14 mouse cellular contexts compared by ENCODE assay signal in the genomic region with DNA sequence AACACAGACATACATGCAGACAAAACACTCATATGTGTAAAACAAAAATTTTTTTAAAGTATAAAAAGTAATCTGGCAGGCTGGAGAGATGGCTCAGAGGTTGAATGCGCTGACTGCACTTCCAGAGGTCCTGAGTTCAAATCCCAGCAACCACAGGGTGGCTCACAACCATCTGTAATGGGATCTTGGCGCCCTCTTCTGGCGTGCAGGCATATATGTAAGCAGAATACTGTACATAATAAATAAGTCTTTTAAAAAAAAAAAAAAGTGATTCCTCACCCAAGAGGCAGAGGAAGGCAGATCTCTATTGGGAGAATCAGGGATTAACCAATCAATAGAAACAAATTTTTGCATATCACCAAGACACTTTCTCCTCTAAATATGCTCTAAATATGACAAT. TPM values are rescaled to one million over a fixed set of nuclear protein-coding genes. Genes with fewer than 3 reads are reported as not detected.
DNase-seq lines count a peak whose midpoint lies in the region; ATAC-seq and TF ChIP-seq lines count a peak whose summit lies in the region.
"Had no signal": no experiment of that assay in that cellular context is flagged by ENCODE, and none has a peak within 500 bp of the region (broad histone marks: within the 10 kb centered on the region; RNA-seq: fewer than 3 reads in every experiment).

No protein-coding gene starts in this region.

- dilution Hi-C loops in CH12.LX (cut with MboI; ENCODE audit: extremely low pct_ligation_motif_present, extremely low pct_unique_long_range_greater_than_20kb, low sequenced_read_pairs), result no loop called here

- H3K4me1 ChIP-seq in liver, embryonic 14.5 days (replicated peaks; ENCODE audit: control insufficient read depth in 2 of 2, insufficient read depth in 2 of 2, low read length in 1 of 2), result peaks cover 20 to 28% of the 10 kb centered on the region in 2 experiments
- H3K4me1 ChIP-seq in CH12.LX (ENCODE audit: control insufficient read depth in 1 of 2, insufficient read depth in 2 of 2), result peaks cover 0 to 20% of the 10 kb centered on the region in 2 experiments; a peak in 2 of 4 replicates
- no peaks in the 10 kb centered on the region for H3K4me1 ChIP-seq in bone marrow macrophage, adult 2 months (ENCODE audit: control insufficient read depth, insufficient read depth, low read length)
- H3K4me1 ChIP-seq: limb, embryonic 15.5 days had no signal

- TF ChIP-seq RAD21 in CH12.LX (IDR thresholded peaks at IDR 0.05; ENCODE audit: low read depth, low read length), result no peak

- no peak overlapping the region for H3K27ac ChIP-seq in gastrocnemius, adult 2 months
- no peak overlapping the region for H3K27ac ChIP-seq in liver, embryonic 14.5 days
- H3K27ac ChIP-seq in CH12.LX (ENCODE audit: insufficient read depth, low read depth), result no peak overlapping the region
- no peak overlapping the region for H3K27ac ChIP-seq in bone marrow macrophage, adult 2 months (ENCODE audit: insufficient read depth, low read depth, low read length)
- H3K27ac ChIP-seq: limb, embryonic 15.5 days had no signal

- ATAC-seq in liver, embryonic 14.5 days (ENCODE audit: insufficient read depth), result no peak
- ATAC-seq: inflammation-experienced regulatory T-cells, adult 6 months had no signal

- DNase-seq in gastrocnemius, adult 2 months, result no peak
- no peak for DNase-seq in gastrocnemius, postnatal 14 days
- DNase-seq in liver, embryonic 14.5 days (ENCODE audit: low read depth in 3 of 3, low spot score in 3 of 3), result no peak
- DNase-seq in liver, result no peak
- DNase-seq in CH12.LX (ENCODE audit: extremely low read depth), result peak; percentile 38
- no peak for DNase-seq in urinary bladder, postnatal 36 days (ENCODE audit: low spot score in 2 of 2)
- DNase-seq in right cerebral cortex, postnatal 4 days, result no peak
- DNase-seq: heart, postnatal 14 days had no signal

- no peaks in the 10 kb centered on the region for H3K79me2 ChIP-seq in CH12.LX (replicated peaks; ENCODE audit: control insufficient read depth, extremely low read depth, insufficient read depth, poor library complexity, severe bottlenecking)

- H3K27me3 ChIP-seq in liver, embryonic 14.5 days (ENCODE audit: control insufficient read depth, insufficient read depth, low read length), result no peaks in the 10 kb centered on the region
- no peaks in the 10 kb centered on the region for H3K27me3 ChIP-seq in CH12.LX (replicated peaks)
- H3K27me3 ChIP-seq: limb, embryonic 15.5 days had no signal

- peaks cover 52% of the 10 kb centered on the region for H3K36me3 ChIP-seq in liver, embryonic 14.5 days (replicated peaks; ENCODE audit: control insufficient read depth, insufficient read depth, low read depth)
- peaks cover 19 to 88% of the 10 kb centered on the region in 2 experiments for H3K36me3 ChIP-seq in CH12.LX (replicated peaks in 1 of 2; ENCODE audit: control insufficient read depth in 1 of 2, insufficient read depth in 1 of 2, low read length in 1 of 2)

- no peak overlapping the region for H3K4me3 ChIP-seq in gastrocnemius, adult 2 months
- H3K4me3 ChIP-seq in liver, embryonic 14.5 days (ENCODE audit: insufficient read depth in 1 of 2, low read depth in 2 of 2, low read length in 2 of 2), result no peak overlapping the region
- H3K4me3 ChIP-seq in CH12.LX (replicated peaks in 1 of 3; ENCODE audit: low read depth in 2 of 3, low read length in 2 of 3, poor library complexity in 1 of 3), result no peak overlapping the region
- H3K4me3 ChIP-seq in bone marrow macrophage, adult 2 months (ENCODE audit: insufficient read depth, low read length), result no peak overlapping the region
- H3K4me3 ChIP-seq: limb, embryonic 15.5 days had no signal

- peak; percentile 38; the same call in 1 of the 2 replicates for TF ChIP-seq CTCF in gastrocnemius, adult 2 months (IDR thresholded peaks at IDR 0.05)
- peak; percentile 65 for TF ChIP-seq CTCF in liver, embryonic 14.5 days (IDR thresholded peaks at IDR 0.05; ENCODE audit: low read depth)
- TF ChIP-seq CTCF in CH12.LX (conservative IDR thresholded peaks at IDR 0.05 in 1 of 2, IDR thresholded peaks at IDR 0.05 in 1 of 2; ENCODE audit: low read depth in 2 of 2, low read length in 2 of 2), result peak in 1 of 2 experiments; percentile 55; a peak in 2 of 4 replicates
- TF ChIP-seq CTCF in bone marrow macrophage, adult 2 months (IDR thresholded peaks at IDR 0.05; ENCODE audit: low read depth, low read length), result peak; percentile 36; the same call in 1 of the 2 replicates

- H3K4me2 ChIP-seq in liver, embryonic 14.5 days (ENCODE audit: low read depth), result no peak overlapping the region
- no peak overlapping the region for H3K4me2 ChIP-seq in CH12.LX (ENCODE audit: insufficient read depth, low read depth, poor library complexity, severe bottlenecking)
- H3K4me2 ChIP-seq: limb, embryonic 15.5 days had no signal

- no peak overlapping the region for H3K9ac ChIP-seq in liver, embryonic 14.5 days (replicated peaks)
- H3K9ac ChIP-seq in CH12.LX (ENCODE audit: insufficient read depth, low read depth), result no peak overlapping the region
- H3K9ac ChIP-seq: limb, embryonic 15.5 days had no signal

- in situ Hi-C loops in CH12.LX (cut with MboI; ENCODE audit: low pct_ligation_motif_present, low pct_unique_long_range_greater_than_20kb, low sequenced_read_pairs), result no loop called here

- WGBS in liver, embryonic 14.5 days (ENCODE audit: insufficient replicate concordance), result 67% methylated on average over 3 of the region's 3 CpGs

- no peak for TF ChIP-seq POLR2A in CH12.LX (IDR thresholded peaks at IDR 0.05; ENCODE audit: low read depth, low read length)
- TF ChIP-seq POLR2A in bone marrow macrophage, adult 2 months (IDR thresholded peaks at IDR 0.05; ENCODE audit: borderline replicate concordance, low read depth, low read length), result no peak

- TF ChIP-seq EP300 in liver, embryonic 14.5 days (IDR thresholded peaks at IDR 0.05; ENCODE audit: low read depth), result no peak
- no peak for TF ChIP-seq EP300 in CH12.LX (IDR thresholded peaks at IDR 0.05; ENCODE audit: low read length)

- no peaks in the 10 kb centered on the region for H3K9me3 ChIP-seq in liver, embryonic 14.5 days (ENCODE audit: control insufficient read depth, low read length)
- no peaks in the 10 kb centered on the region for H3K9me3 ChIP-seq in CH12.LX (replicated peaks; ENCODE audit: low read length)
- H3K9me3 ChIP-seq: limb, embryonic 15.5 days had no signal

- intact Hi-C loops in gastrocnemius, adult 2 months (cut with DNase I), result no loop called here
- intact Hi-C loops in gastrocnemius, postnatal 14 days (cut with DNase I; ENCODE audit: low total_unique reads), result no loop called here

TF ChIP-seq in CH12.LX, 34 proteins besides CTCF, POLR2A, EP300 and RAD21 (continues in another document):
- TF ChIP-seq MAX (IDR thresholded peaks at IDR 0.05; ENCODE audit: low read length) (no peak), HCFC1 (IDR thresholded peaks at IDR 0.05; ENCODE audit: low read depth, low read length) (no peak), ELF1 (IDR thresholded peaks at IDR 0.05; ENCODE audit: low read depth, low read length) (no peak)

RNA-seq across cellular contexts. Expression of a gene that starts 7.9 kb away (rescaled TPM):
- total RNA-seq in gastrocnemius, adult 2 months (2021), result 10 to 100 TPM; 49.0 to 59.5 TPM
- 10 to 100 TPM; 36.6 to 42.0 TPM for total RNA-seq in gastrocnemius, postnatal 14 days (2021)
- polyA plus RNA-seq in liver, embryonic 14.5 days (2012; rRNA removed), result 77.4 and 83.3 TPM in 2 replicates
- 78.3 and 85.3 TPM in 2 replicates for polyA plus RNA-seq in liver, embryonic 14.5 days (2014; fragmentation: Nextera tagmentation; extraction: Ambion mirVana)
- total RNA-seq in CH12.LX (2012; rRNA removed) (49.4 and 63.2 TPM in 2 replicates), CH12.LX (2014; rRNA removed) (87.5 and 89.4 TPM in 2 replicates)
- 66.1 and 73.2 TPM in 2 replicates for polyA plus RNA-seq in CH12.LX (2012; ENCODE audit: insufficient read length, low read depth)
- 82.3 and 86.6 TPM in 2 replicates for polyA plus RNA-seq in bone marrow macrophage, adult 2 months (2012; ENCODE audit: insufficient read depth, insufficient read length, missing spikeins)

RNA-seq across cellular contexts. Expression of a gene that starts 14.1 kb away (rescaled TPM):
- total RNA-seq in gastrocnemius, adult 2 months (2021), result under 1 TPM; 0.33 to 0.78 TPM
- 1 to 10 TPM; 1.6 to 2.7 TPM for total RNA-seq in gastrocnemius, postnatal 14 days (2021)
- polyA plus RNA-seq in liver, embryonic 14.5 days (2012; rRNA removed), result 0.03 and 0.04 TPM in 2 replicates
- not detected in 2 replicates for polyA plus RNA-seq in liver, embryonic 14.5 days (2014; fragmentation: Nextera tagmentation; extraction: Ambion mirVana)
- 0.04 TPM in 1 of 2 replicates, not detected in the other for total RNA-seq in CH12.LX (2012; rRNA removed)
- not detected in 2 replicates for total RNA-seq in CH12.LX (2014; rRNA removed)
- 0.08 TPM in 1 of 2 replicates, not detected in the other for polyA plus RNA-seq in CH12.LX (2012; ENCODE audit: insufficient read length, low read depth)
- not detected in 2 replicates for polyA plus RNA-seq in bone marrow macrophage, adult 2 months (2012; ENCODE audit: insufficient read depth, insufficient read length, missing spikeins)
- total RNA-seq: adrenal gland, adult 18-20 months had no signal
- polyA plus RNA-seq: inflammation-experienced regulatory T-cells, adult 6 months had no signal

RNA-seq across cellular contexts. Expression of a gene that starts 33.8 kb away (rescaled TPM):
- total RNA-seq in gastrocnemius, adult 2 months (2021), result under 1 TPM in 1 of 2 experiments, not detected in 1; 0.08 TPM
- total RNA-seq in gastrocnemius, postnatal 14 days (2021), result under 1 TPM in 1 of 2 experiments, not detected in 1; 0.10 TPM
- not detected in 2 replicates for polyA plus RNA-seq in liver, embryonic 14.5 days (2012; rRNA removed)
- polyA plus RNA-seq in liver, embryonic 14.5 days (2014; fragmentation: Nextera tagmentation; extraction: Ambion mirVana), result not detected in 2 replicates
- total RNA-seq in CH12.LX (2012; rRNA removed) (not detected in 2 replicates), CH12.LX (2014; rRNA removed) (not detected in 2 replicates)
- polyA plus RNA-seq in CH12.LX (2012; ENCODE audit: insufficient read length, low read depth), result not detected in 2 replicates
- not detected in 2 replicates for polyA plus RNA-seq in bone marrow macrophage, adult 2 months (2012; ENCODE audit: insufficient read depth, insufficient read length, missing spikeins)
- total RNA-seq: adrenal gland, adult 18-20 months; heart, postnatal 14 days; layer of hippocampus, postnatal 14 days; megakaryocyte, adult 5-6 weeks had no signal

RNA-seq across cellular contexts. Expression of a gene that starts 45.5 kb away (rescaled TPM):
- 1 to 10 TPM in 1 of 2 experiments, under 1 TPM in 1; 0.97 to 1.4 TPM for total RNA-seq in gastrocnemius, adult 2 months (2021)
- 1 to 10 TPM in 1 of 2 experiments, under 1 TPM in 1; 0.78 to 1.5 TPM for total RNA-seq in gastrocnemius, postnatal 14 days (2021)
- polyA plus RNA-seq in liver, embryonic 14.5 days (2012; rRNA removed), result 0.03 TPM in 2 replicates
- not detected in 2 replicates for polyA plus RNA-seq in liver, embryonic 14.5 days (2014; fragmentation: Nextera tagmentation; extraction: Ambion mirVana)
- total RNA-seq in CH12.LX (2012; rRNA removed) (19.1 and 25.4 TPM in 2 replicates), CH12.LX (2014; rRNA removed) (61.6 and 64.4 TPM in 2 replicates)
- polyA plus RNA-seq in CH12.LX (2012; ENCODE audit: insufficient read length, low read depth), result 56.2 and 58.0 TPM in 2 replicates
- not detected in 2 replicates for polyA plus RNA-seq in bone marrow macrophage, adult 2 months (2012; ENCODE audit: insufficient read depth, insufficient read length, missing spikeins)

RNA-seq across cellular contexts. Expression of a gene that starts 47.6 kb away (rescaled TPM):
- total RNA-seq in gastrocnemius, adult 2 months (2021), result 10 to 100 TPM; 53.6 to 56.3 TPM
- 10 to 100 TPM; 40.2 to 40.8 TPM for total RNA-seq in gastrocnemius, postnatal 14 days (2021)
- polyA plus RNA-seq in liver, embryonic 14.5 days (2012; rRNA removed), result 4.3 and 5.7 TPM in 2 replicates
- 3.9 and 4.3 TPM in 2 replicates for polyA plus RNA-seq in liver, embryonic 14.5 days (2014; fragmentation: Nextera tagmentation; extraction: Ambion mirVana)
- total RNA-seq in CH12.LX (2012; rRNA removed) (14.1 and 15.6 TPM in 2 replicates), CH12.LX (2014; rRNA removed) (4.3 and 4.8 TPM in 2 replicates)
- 22.7 TPM in 2 replicates for polyA plus RNA-seq in CH12.LX (2012; ENCODE audit: insufficient read length, low read depth)
- 69.1 and 75.3 TPM in 2 replicates for polyA plus RNA-seq in bone marrow macrophage, adult 2 months (2012; ENCODE audit: insufficient read depth, insufficient read length, missing spikeins)
